In genomic region chr12:62404558-62404957, GRCm38 (mm10) we compare ENCODE assay signal across 32 mouse cellular contexts.
"Had no signal": no experiment of that assay in that cellular context is flagged by ENCODE, and none has a peak within 500 bp of the region (broad histone marks: within the 10 kb centered on the region; RNA-seq: fewer than 3 reads in every experiment).

No protein-coding gene starts in this region.

- H3K4me3 ChIP-seq: limb, embryonic 10.5 days; limb, embryonic 12.5 days; limb, embryonic 13.5 days; limb, embryonic 15.5 days; liver, embryonic 12.5 days; liver, embryonic 13.5 days; liver, embryonic 15.5 days; lung, embryonic 15.5 days; megakaryocyte, embryonic 14.5 days; midbrain, embryonic 10.5 days; midbrain, embryonic 12.5 days; midbrain, embryonic 13.5 days; midbrain, embryonic 15.5 days; myocyte; neural tube, embryonic 12.5 days had no signal

- H3K9ac ChIP-seq: limb, embryonic 12.5 days; limb, embryonic 13.5 days; limb, embryonic 15.5 days; liver, embryonic 12.5 days; liver, embryonic 13.5 days; liver, embryonic 14.5 days; liver, embryonic 15.5 days; liver, postnatal 0 days; lung, embryonic 14.5 days; lung, embryonic 15.5 days; midbrain, embryonic 12.5 days; midbrain, embryonic 13.5 days; midbrain, embryonic 15.5 days; neural tube, embryonic 12.5 days had no signal

- DNase-seq: left cerebral cortex, postnatal 4 days; liver; liver, embryonic 13.5 days; liver, postnatal 0 days; lung, adult 18-20 months; lung, adult 2 months; lung, embryonic 14.5 days; lung, postnatal 10 days; lung, postnatal 14 days; lung, postnatal 36 days; lung, postnatal 4 days; midbrain, embryonic 14.5 days had no signal

- H3K4me1 ChIP-seq: limb, embryonic 10.5 days; limb, embryonic 12.5 days; limb, embryonic 13.5 days; limb, embryonic 15.5 days; liver, embryonic 12.5 days; liver, embryonic 13.5 days; liver, embryonic 15.5 days; lung, embryonic 15.5 days; megakaryocyte, embryonic 14.5 days; midbrain, embryonic 10.5 days; midbrain, embryonic 12.5 days; midbrain, embryonic 13.5 days; midbrain, embryonic 15.5 days; neural tube, embryonic 12.5 days had no signal

- H3K27me3 ChIP-seq: limb, embryonic 12.5 days; limb, embryonic 13.5 days; limb, embryonic 15.5 days; liver, embryonic 12.5 days; liver, embryonic 13.5 days; liver, embryonic 15.5 days; lung, embryonic 15.5 days; megakaryocyte, embryonic 14.5 days; midbrain, embryonic 12.5 days; midbrain, embryonic 13.5 days; midbrain, embryonic 15.5 days; neural tube, embryonic 12.5 days had no signal

- ATAC-seq: liver, embryonic 12.5 days; liver, postnatal 0 days; lung, postnatal 0 days; midbrain, embryonic 13.5 days; midbrain, embryonic 15.5 days; midbrain, embryonic 16.5 days had no signal

- H3K9me3 ChIP-seq: limb, embryonic 10.5 days; limb, embryonic 12.5 days; limb, embryonic 13.5 days; limb, embryonic 15.5 days; liver, embryonic 12.5 days; liver, embryonic 13.5 days; liver, embryonic 15.5 days; lung, embryonic 15.5 days; megakaryocyte, embryonic 14.5 days; midbrain, embryonic 10.5 days; midbrain, embryonic 12.5 days; midbrain, embryonic 13.5 days; midbrain, embryonic 15.5 days; neural tube, embryonic 12.5 days had no signal

- H3K4me2 ChIP-seq: limb, embryonic 12.5 days; limb, embryonic 13.5 days; limb, embryonic 15.5 days; liver, embryonic 11.5 days; liver, embryonic 12.5 days; liver, embryonic 13.5 days; liver, embryonic 15.5 days; lung, embryonic 14.5 days; lung, embryonic 15.5 days; midbrain, embryonic 11.5 days; midbrain, embryonic 12.5 days; midbrain, embryonic 13.5 days; midbrain, embryonic 15.5 days; neural tube, embryonic 12.5 days had no signal

- H3K27ac ChIP-seq: limb, embryonic 10.5 days; limb, embryonic 12.5 days; limb, embryonic 13.5 days; limb, embryonic 15.5 days; liver, embryonic 12.5 days; liver, embryonic 13.5 days; liver, embryonic 14.5 days; liver, embryonic 15.5 days; lung, embryonic 15.5 days; macrophage; midbrain, embryonic 10.5 days; midbrain, embryonic 12.5 days; midbrain, embryonic 13.5 days; midbrain, embryonic 15.5 days; neural tube, embryonic 12.5 days had no signal

- H3K36me3 ChIP-seq: limb, embryonic 10.5 days; limb, embryonic 12.5 days; limb, embryonic 13.5 days; limb, embryonic 15.5 days; liver, embryonic 12.5 days; liver, embryonic 13.5 days; liver, embryonic 15.5 days; lung, embryonic 15.5 days; midbrain, embryonic 10.5 days; midbrain, embryonic 12.5 days; midbrain, embryonic 13.5 days; midbrain, embryonic 15.5 days; neural tube, embryonic 12.5 days had no signal
